Mouse (Mus musculus): ENCODE data around the gene Bin2. TPM values are rescaled to one million over a fixed set of nuclear protein-coding genes. Genes with fewer than 3 reads are reported as not detected.
A peak's percentile ranks its signal among the peaks of the same experiment; 100 is the strongest.

Bin2 gene
- polyA plus RNA-seq, 1 experiment from 2014 or later, result 16.2 TPM

- Histone ChIP-seq H3K4me2 (ENCODE audit: low read depth, low read length) (no peak overlapping the region), H3K4me1 (ENCODE audit: insufficient read depth) (peaks cover 8% of the 10 kb centered on the region; the same call in 1 of the 2 replicates), H3K27ac (ENCODE audit: low read depth) (no peak overlapping the region), H3K4me3 (ENCODE audit: low read depth, low read length) (no peak overlapping the region), H3K9me3 (ENCODE audit: low read length) (no peaks in the 10 kb centered on the region), H3K27me3 (ENCODE audit: insufficient read depth, low read length) (peaks cover 5% of the 10 kb centered on the region; the same call in 1 of the 2 replicates), H3K9ac (replicated peaks) (no peak overlapping the region), H3K36me3 (replicated peaks; ENCODE audit: insufficient read depth, low read length) (no peaks in the 10 kb centered on the region)
- WGBS (ENCODE audit: insufficient replicate concordance), result 50% methylated on average over 8 of the region's 8 CpGs
- DNase-seq (no peak), ATAC-seq (no peak)
- TF ChIP-seq CTCF (IDR thresholded peaks at IDR 0.05; ENCODE audit: low read depth) (no peak), EP300 (IDR thresholded peaks at IDR 0.05; ENCODE audit: low read depth) (no peak)
Measured at GRCm38 (mm10) chr15:100708433-100709078, 39.2 kb upstream of the Bin2 start.

- Histone ChIP-seq H3K27ac (ENCODE audit: low read depth) (no peak overlapping the region), H3K4me1 (ENCODE audit: insufficient read depth) (peaks cover 8% of the 10 kb centered on the region; the same call in 1 of the 2 replicates), H3K4me3 (ENCODE audit: low read depth, low read length) (no peak overlapping the region), H3K36me3 (replicated peaks; ENCODE audit: insufficient read depth, low read length) (no peaks in the 10 kb centered on the region), H3K27me3 (ENCODE audit: insufficient read depth, low read length) (peaks cover 5% of the 10 kb centered on the region; the same call in 1 of the 2 replicates), H3K9me3 (ENCODE audit: low read length) (no peaks in the 10 kb centered on the region), H3K9ac (replicated peaks) (no peak overlapping the region), H3K4me2 (ENCODE audit: low read depth, low read length) (no peak overlapping the region)
- 37% methylated on average over 8 of the region's 8 CpGs for WGBS (ENCODE audit: insufficient replicate concordance)
- TF ChIP-seq EP300 (IDR thresholded peaks at IDR 0.05; ENCODE audit: low read depth) (no peak), CTCF (IDR thresholded peaks at IDR 0.05; ENCODE audit: low read depth) (no peak)
- DNase-seq (peak; percentile 59), ATAC-seq (peak; percentile 68)
Measured at GRCm38 (mm10) chr15:100706226-100706625, 36.9 kb upstream of the Bin2 start.

GRCm38 (mm10) chr15:100705376-100705775, 36.0 kb upstream of the Bin2 start:
- peaks cover 11% of the 10 kb centered on the region; the same call in 1 of the 2 replicates for H3K4me1 ChIP-seq (ENCODE audit: insufficient read depth)
- H3K27ac ChIP-seq (ENCODE audit: low read depth), result no peak overlapping the region
- DNase-seq (no peak), ATAC-seq (no peak)
- no peaks in the 10 kb centered on the region for H3K36me3 ChIP-seq (replicated peaks; ENCODE audit: insufficient read depth, low read length)
- no peaks in the 10 kb centered on the region for H3K9me3 ChIP-seq (ENCODE audit: low read length)
- WGBS (ENCODE audit: insufficient replicate concordance), result 67% methylated on average over 1 of the region's 1 CpGs
- H3K4me3 ChIP-seq (ENCODE audit: low read depth, low read length), result no peak overlapping the region
- no peak overlapping the region for H3K4me2 ChIP-seq (ENCODE audit: low read depth, low read length)
- TF ChIP-seq EP300 (IDR thresholded peaks at IDR 0.05; ENCODE audit: low read depth), result no peak
- no peak for TF ChIP-seq CTCF (IDR thresholded peaks at IDR 0.05; ENCODE audit: low read depth)
- no peak overlapping the region for H3K9ac ChIP-seq (replicated peaks)
- peaks cover 5% of the 10 kb centered on the region; the same call in 1 of the 2 replicates for H3K27me3 ChIP-seq (ENCODE audit: insufficient read depth, low read length)

GRCm38 (mm10) chr15:100703913-100704312, 34.6 kb upstream of the Bin2 start:
- Histone ChIP-seq H3K4me1 (ENCODE audit: insufficient read depth) (peaks cover 11% of the 10 kb centered on the region; the same call in 1 of the 2 replicates), H3K4me3 (ENCODE audit: low read depth, low read length) (no peak overlapping the region), H3K36me3 (replicated peaks; ENCODE audit: insufficient read depth, low read length) (no peaks in the 10 kb centered on the region), H3K4me2 (ENCODE audit: low read depth, low read length) (no peak overlapping the region), H3K9me3 (ENCODE audit: low read length) (no peaks in the 10 kb centered on the region), H3K27me3 (ENCODE audit: insufficient read depth, low read length) (peaks cover 5% of the 10 kb centered on the region; the same call in 1 of the 2 replicates), H3K9ac (replicated peaks) (no peak overlapping the region), H3K27ac (ENCODE audit: low read depth) (no peak overlapping the region)
- WGBS (ENCODE audit: insufficient replicate concordance), result 46% methylated on average over 17 of the region's 17 CpGs
- DNase-seq (no peak), ATAC-seq (no peak)
- no peak for TF ChIP-seq CTCF (IDR thresholded peaks at IDR 0.05; ENCODE audit: low read depth)
- no peak for TF ChIP-seq EP300 (IDR thresholded peaks at IDR 0.05; ENCODE audit: low read depth)

GRCm38 (mm10) chr15:100701856-100702255, 32.5 kb upstream of the Bin2 start:
- no peaks in the 10 kb centered on the region for H3K36me3 ChIP-seq (replicated peaks; ENCODE audit: insufficient read depth, low read length)
- H3K9me3 ChIP-seq (ENCODE audit: low read length), result no peaks in the 10 kb centered on the region
- no peak for ATAC-seq
- no peak overlapping the region for H3K4me3 ChIP-seq (ENCODE audit: low read depth, low read length)
- no peak overlapping the region for H3K4me2 ChIP-seq (ENCODE audit: low read depth, low read length)
- peaks cover 11% of the 10 kb centered on the region; the same call in 1 of the 2 replicates for H3K4me1 ChIP-seq (ENCODE audit: insufficient read depth)
- 56% methylated on average over 6 of the region's 6 CpGs for WGBS (ENCODE audit: insufficient replicate concordance)
- H3K27ac ChIP-seq (ENCODE audit: low read depth), result no peak overlapping the region
- no peak for DNase-seq
- no peak overlapping the region for H3K9ac ChIP-seq (replicated peaks)
- H3K27me3 ChIP-seq (ENCODE audit: insufficient read depth, low read length), result peaks cover 5% of the 10 kb centered on the region; the same call in 1 of the 2 replicates
- TF ChIP-seq CTCF (IDR thresholded peaks at IDR 0.05; ENCODE audit: low read depth), result no peak
- TF ChIP-seq EP300 (IDR thresholded peaks at IDR 0.05; ENCODE audit: low read depth), result no peak

- Histone ChIP-seq H3K9me3 (ENCODE audit: low read length) (no peaks in the 10 kb centered on the region), H3K4me3 (ENCODE audit: low read depth, low read length) (no peak overlapping the region), H3K4me1 (ENCODE audit: insufficient read depth) (peaks cover 7% of the 10 kb centered on the region; the same call in 1 of the 2 replicates), H3K9ac (replicated peaks) (no peak overlapping the region; the same call in 1 of the 2 replicates), H3K27me3 (ENCODE audit: insufficient read depth, low read length) (peaks cover 5% of the 10 kb centered on the region; the same call in 1 of the 2 replicates), H3K4me2 (ENCODE audit: low read depth, low read length) (no peak overlapping the region), H3K36me3 (replicated peaks; ENCODE audit: insufficient read depth, low read length) (no peaks in the 10 kb centered on the region), H3K27ac (ENCODE audit: low read depth) (peak overlapping the region; percentile 29; the same call in 1 of the 2 replicates)
- WGBS (ENCODE audit: insufficient replicate concordance), result 34% methylated on average over 10 of the region's 10 CpGs
- ATAC-seq (0 out of 2 replicates have a peak, but pooled peaks have one; percentile 20), DNase-seq (no peak)
- TF ChIP-seq CTCF (IDR thresholded peaks at IDR 0.05; ENCODE audit: low read depth) (no peak), EP300 (IDR thresholded peaks at IDR 0.05; ENCODE audit: low read depth) (no peak)
Measured at GRCm38 (mm10) chr15:100701108-100701507, 31.8 kb upstream of the Bin2 start.
